Mouse (Mus musculus): Measurements from ENCODE around the gene Junb. TPM values are rescaled to one million over a fixed set of nuclear protein-coding genes. Genes with fewer than 3 reads are reported as not detected.
A peak's percentile ranks its signal among the peaks of the same experiment; 100 is the strongest.

Gene Junb
- total and polyA plus RNA-seq, 3 experiments: 41.6 to 72.7 TPM; not detected in 1

DNA sequence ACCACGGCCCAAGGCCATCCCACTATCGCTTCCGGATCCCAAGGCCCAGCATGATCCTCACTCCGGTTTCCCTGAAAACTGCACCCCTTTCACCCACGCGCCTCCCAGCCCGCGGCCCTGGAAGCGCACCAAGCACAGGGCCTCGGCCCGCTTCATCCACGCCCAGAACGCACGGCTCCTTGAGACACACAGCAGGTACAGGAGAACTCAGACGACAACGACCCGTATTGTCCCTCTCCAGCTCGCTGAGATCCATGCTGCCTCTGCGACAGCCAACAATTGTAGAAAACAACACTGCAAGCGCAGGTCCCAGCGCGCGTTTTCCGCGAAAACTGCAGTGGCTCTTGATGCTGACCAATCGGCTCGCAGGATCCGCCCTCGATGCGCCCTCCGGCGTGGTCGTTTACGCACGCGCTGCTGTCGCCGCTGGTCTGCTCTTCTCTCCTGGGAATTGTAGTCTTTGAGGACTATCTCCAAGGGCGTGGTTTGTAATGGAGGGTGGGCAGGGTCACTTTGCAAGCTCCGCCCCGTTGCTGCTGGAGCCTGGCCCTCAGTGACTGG lies 12.7 kb downstream of the Junb start:
- no peaks in the 10 kb centered on the region for H3K9me3 ChIP-seq (replicated peaks; ENCODE audit: insufficient read depth, low read length)
- peaks cover 5 to 28% of the 10 kb centered on the region in 2 experiments for H3K4me1 ChIP-seq (ENCODE audit: control insufficient read depth in 1 of 2, insufficient read depth in 2 of 2, low read length in 2 of 2)

DNA sequence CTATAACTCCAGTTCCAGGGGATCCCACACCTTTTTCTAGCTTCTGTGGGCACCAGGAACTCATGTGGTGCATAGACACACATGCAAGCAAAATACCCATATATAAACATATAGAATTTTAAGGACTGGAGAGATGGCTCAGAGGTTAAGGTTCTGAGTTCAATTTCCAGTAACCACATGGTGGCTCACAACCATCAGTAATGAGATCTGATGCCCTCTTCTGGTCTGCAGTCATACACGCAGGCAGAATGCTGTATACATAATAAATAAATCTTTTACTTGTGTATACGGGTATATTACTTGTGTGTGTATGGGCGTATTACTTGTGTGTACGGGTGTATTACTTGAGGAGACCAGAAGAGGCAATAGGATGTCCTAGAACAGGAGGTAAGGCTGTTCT lies 14.6 kb downstream of the Junb start:
- TF ChIP-seq TBP (IDR thresholded peaks at IDR 0.05; ENCODE audit: low read depth, low read length) (0 out of 2 replicates have a peak, but pooled peaks have one; percentile 32), GATA1 (IDR thresholded peaks at IDR 0.05; ENCODE audit: low read depth, low read length) (no peak), ZMIZ1 (IDR thresholded peaks at IDR 0.05; ENCODE audit: low read depth, low read length) (no peak), CTCF (IDR thresholded peaks at IDR 0.05 in 2 of 3, conservative IDR thresholded peaks at IDR 0.05 in 1 of 3; ENCODE audit: control insufficient read depth in 1 of 3, insufficient read depth in 1 of 3, low read depth in 2 of 3, low read length in 3 of 3, poor library complexity in 1 of 3, severe bottlenecking in 1 of 3) (peak in 2 of 3 experiments; percentile 6 to 16; a peak in 1 of 6 replicates)
- Histone ChIP-seq H3K4me3 (ENCODE audit: control insufficient read depth in 1 of 2, insufficient read depth in 1 of 2, low read depth in 2 of 2, low read length in 2 of 2) (no peak overlapping the region), H3K27ac (ENCODE audit: control insufficient read depth, low read depth, low read length) (no peak overlapping the region), H3K27me3 (ENCODE audit: control insufficient read depth in 1 of 2, insufficient read depth in 2 of 2, low read length in 2 of 2) (no peaks in the 10 kb centered on the region), H3K79me2 (ENCODE audit: control insufficient read depth, insufficient read depth, low read length, poor library complexity) (peaks cover under 1% of the 10 kb centered on the region), H3K36me3 (ENCODE audit: control insufficient read depth in 1 of 2, insufficient read depth in 2 of 2, low read length in 2 of 2) (peaks cover 0 to 19% of the 10 kb centered on the region in 2 experiments), H3K9me3 (replicated peaks; ENCODE audit: insufficient read depth, low read length) (no peaks in the 10 kb centered on the region), H3K9ac (ENCODE audit: control insufficient read depth, low read depth, low read length, poor library complexity, severe bottlenecking) (no peak overlapping the region), H3K4me1 (ENCODE audit: control insufficient read depth in 1 of 2, insufficient read depth in 2 of 2, low read length in 2 of 2) (peaks cover 5 to 26% of the 10 kb centered on the region in 2 experiments)
- no peak for DNase-seq (ENCODE audit: low read depth, low spot score)

More for the DNA sequence above, 12.7 kb downstream of the Junb start:
- TF ChIP-seq MXI1 (IDR thresholded peaks at IDR 0.05; ENCODE audit: low read depth, low read length) (peak; percentile 97), NELFE (IDR thresholded peaks at IDR 0.05; ENCODE audit: low read depth, low read length) (peak; percentile 69), ELF1 (IDR thresholded peaks at IDR 0.05; ENCODE audit: low read depth, low read length) (peak; percentile 55), SIN3A (IDR thresholded peaks at IDR 0.05; ENCODE audit: low read length) (peak; percentile 94), MYB (IDR thresholded peaks at IDR 0.05; ENCODE audit: low read depth, low read length) (no peak), POLR2AphosphoS2 (IDR thresholded peaks at IDR 0.05; ENCODE audit: low read length) (no peak; the same call in 1 of the 2 replicates), ZMIZ1 (IDR thresholded peaks at IDR 0.05; ENCODE audit: low read depth, low read length) (no peak), UBTF (IDR thresholded peaks at IDR 0.05; ENCODE audit: borderline replicate concordance, insufficient read depth, low read depth, low read length) (no peak), EP300 (IDR thresholded peaks at IDR 0.05; ENCODE audit: low read depth in 1 of 2, low read length in 2 of 2) (no peak), CTCF (IDR thresholded peaks at IDR 0.05 in 2 of 3, conservative IDR thresholded peaks at IDR 0.05 in 1 of 3; ENCODE audit: control insufficient read depth in 1 of 3, insufficient read depth in 1 of 3, low read depth in 2 of 3, low read length in 3 of 3, poor library complexity in 1 of 3, severe bottlenecking in 1 of 3) (no peak), RAD21 (IDR thresholded peaks at IDR 0.05; ENCODE audit: low read depth, low read length) (no peak), POLR2A (IDR thresholded peaks at IDR 0.05; ENCODE audit: control insufficient read depth in 1 of 2, insufficient read depth in 1 of 2, low read depth in 1 of 2, low read length in 2 of 2, poor library complexity in 1 of 2) (peak; percentile 73 to 84), TBP (IDR thresholded peaks at IDR 0.05; ENCODE audit: low read depth, low read length) (peak; percentile 66; the same call in 1 of the 2 replicates), BHLHE40 (IDR thresholded peaks at IDR 0.05; ENCODE audit: borderline replicate concordance, low read depth, low read length) (no peak), TAL1 (IDR thresholded peaks at IDR 0.05; ENCODE audit: low read length) (no peak), HCFC1 (IDR thresholded peaks at IDR 0.05; ENCODE audit: low read depth, low read length) (peak; percentile 98), USF2 (IDR thresholded peaks at IDR 0.05; ENCODE audit: borderline replicate concordance in 1 of 2, insufficient read depth in 1 of 2, low read depth in 1 of 2, low read length in 2 of 2) (no peak), MAFK (IDR thresholded peaks at IDR 0.05; ENCODE audit: borderline replicate concordance, low read depth, low read length) (no peak), USF1 (IDR thresholded peaks at IDR 0.05; ENCODE audit: low read depth, low read length) (peak; percentile 26; the same call in 1 of the 2 replicates), GATA1 (IDR thresholded peaks at IDR 0.05; ENCODE audit: low read depth, low read length) (no peak), MYC (IDR thresholded peaks at IDR 0.05; ENCODE audit: low read depth, low read length) (0 out of 2 replicates have a peak, but pooled peaks have one; percentile 20), MAX (IDR thresholded peaks at IDR 0.05; ENCODE audit: low read length) (peak; percentile 82), NRF1 (IDR thresholded peaks at IDR 0.05; ENCODE audit: insufficient read depth, low read depth, low read length, poor library complexity, severe bottlenecking) (peak; percentile 89), ZC3H11A (IDR thresholded peaks at IDR 0.05; ENCODE audit: low read depth, low read length) (no peak), CHD1 (IDR thresholded peaks at IDR 0.05; ENCODE audit: low read depth, low read length) (no peak), MEF2A (IDR thresholded peaks at IDR 0.05; ENCODE audit: extremely low read depth, insufficient replicate concordance, low read depth, low read length, poor library complexity, severe bottlenecking) (no peak), ZKSCAN1 (IDR thresholded peaks at IDR 0.05; ENCODE audit: low read depth, low read length) (no peak), TCF12 (IDR thresholded peaks at IDR 0.05; ENCODE audit: low read depth, low read length) (no peak), KAT2A (conservative IDR thresholded peaks at IDR 0.05; ENCODE audit: low read depth, low read length) (peak; percentile 80), MAZ (IDR thresholded peaks at IDR 0.05; ENCODE audit: low read depth, low read length) (no peak), E2F4 (IDR thresholded peaks at IDR 0.05; ENCODE audit: borderline replicate concordance, low read depth, low read length) (peak; percentile 62; the same call in 1 of the 2 replicates)
- H3K79me2 ChIP-seq (ENCODE audit: control insufficient read depth, insufficient read depth, low read length, poor library complexity): peaks cover 18% of the 10 kb centered on the region
- no peaks in the 10 kb centered on the region for H3K27me3 ChIP-seq (ENCODE audit: control insufficient read depth in 1 of 2, insufficient read depth in 2 of 2, low read length in 2 of 2)
- peak overlapping the region; percentile 63 to 87 for H3K4me3 ChIP-seq (ENCODE audit: control insufficient read depth in 1 of 2, insufficient read depth in 1 of 2, low read depth in 2 of 2, low read length in 2 of 2)
- H3K36me3 ChIP-seq (ENCODE audit: control insufficient read depth in 1 of 2, insufficient read depth in 2 of 2, low read length in 2 of 2): peaks cover 0 to 19% of the 10 kb centered on the region in 2 experiments
- peak; percentile 99 for DNase-seq (ENCODE audit: low read depth, low spot score)
- H3K9ac ChIP-seq (ENCODE audit: control insufficient read depth, low read depth, low read length, poor library complexity, severe bottlenecking): peak overlapping the region; percentile 84
- peak overlapping the region; percentile 84 for H3K27ac ChIP-seq (ENCODE audit: control insufficient read depth, low read depth, low read length)
